Mouse (Mus musculus): ENCODE data around the gene Tmem82. TPM values are rescaled to one million over a fixed set of nuclear protein-coding genes. Genes with fewer than 3 reads are reported as not detected.

The Tmem82 gene
- polyA plus RNA-seq (2015; fragmentation: Nextera tagmentation; extraction: Ambion mirVana), result 4.8 and 5.6 TPM in 2 replicates

DNA sequence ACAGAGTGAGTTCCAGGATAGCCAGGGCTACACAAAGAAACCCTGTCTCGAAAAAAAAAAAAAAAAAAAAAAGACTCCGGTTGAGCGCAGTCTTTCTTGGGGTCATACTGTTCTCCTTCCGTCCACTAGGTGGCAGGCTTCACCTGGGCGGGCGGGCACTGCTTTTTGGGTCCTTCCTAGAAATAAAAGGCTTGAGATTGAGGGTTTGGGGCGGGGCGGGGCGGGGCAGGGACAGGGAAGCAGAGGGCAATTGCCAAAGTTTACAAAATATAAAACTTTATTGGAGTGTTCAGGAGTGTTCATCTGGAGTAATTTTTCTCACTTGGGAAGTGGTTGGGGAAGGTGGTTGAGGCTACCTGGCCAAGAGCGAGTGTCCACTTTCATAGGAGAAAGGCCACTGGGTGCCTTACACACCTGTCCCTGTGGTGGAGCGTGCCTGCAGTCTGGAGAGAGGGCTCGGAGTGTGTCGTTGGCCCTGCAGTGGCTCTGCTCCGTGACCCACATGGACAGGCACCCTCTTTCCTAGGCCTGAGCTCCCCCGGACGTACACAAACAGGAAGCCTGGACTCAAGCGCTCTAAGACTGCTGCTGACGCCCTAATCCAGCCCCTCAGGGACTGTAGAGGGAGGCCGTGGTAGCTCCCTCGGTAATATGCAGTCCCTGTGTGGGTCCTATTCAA, at the start of gene Tmem82:
Tmem82 (minus strand) TSS at position 69 of the 679 bp plus-strand sequence.

GRCm38 (mm10) chr4:141664799-141665198, 46.4 kb upstream of the Tmem82 start, which contains the start of gene Plekhm2:
Gene Plekhm2 (minus strand): TSS chr4:141664899.

DNA sequence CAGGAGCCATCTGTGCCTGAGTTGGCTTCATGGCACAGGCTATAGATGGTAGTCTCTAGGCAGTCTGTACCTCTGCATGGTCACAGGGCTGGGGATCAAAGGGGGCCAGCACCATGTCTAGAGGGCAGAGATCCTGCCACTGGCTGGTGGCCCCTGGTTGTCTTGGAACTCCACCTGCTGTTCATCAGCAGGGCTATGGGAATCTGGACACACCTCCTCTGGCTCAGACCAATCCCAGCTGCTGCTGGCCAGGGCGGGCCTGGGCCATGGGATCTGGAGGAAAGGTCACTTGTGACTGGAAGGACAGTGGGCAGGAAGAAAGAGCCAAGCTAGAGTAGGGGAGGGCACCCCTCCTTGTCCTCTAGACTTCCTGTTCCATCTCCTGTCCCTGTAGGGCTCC, 5.2 kb upstream of the Tmem82 start, which contains the start of gene Slc25a34:
Slc25a34 (minus strand) TSS at position 156 of the 400 bp plus-strand sequence.

GRCm38 (mm10) chr4:141605861-141606260, 12.6 kb downstream of the Tmem82 start, which contains the start of gene Fblim1:
Gene Fblim1 (minus strand): TSS chr4:141606096.

Other genes starting within 250 kb of the Tmem82 start
- 0.69 and 1.3 TPM in 2 replicates for gene Clcnka, start 219.9 kb downstream of the Tmem82 start, polyA plus RNA-seq (2015; fragmentation: Nextera tagmentation; extraction: Ambion mirVana)
- 0.06 TPM in 1 of 2 replicates, not detected in the other for gene Clcnkb, start 202.6 kb downstream of the Tmem82 start, polyA plus RNA-seq (2015; fragmentation: Nextera tagmentation; extraction: Ambion mirVana)
- gene Hspb7, start 197.9 kb downstream of the Tmem82 start, polyA plus RNA-seq (2015; fragmentation: Nextera tagmentation; extraction: Ambion mirVana), result 66.3 and 81.8 TPM in 2 replicates
- not detected in 2 replicates for gene Srarp, start 182.5 kb downstream of the Tmem82 start, polyA plus RNA-seq (2015; fragmentation: Nextera tagmentation; extraction: Ambion mirVana)
- 15.5 and 16.1 TPM in 2 replicates for gene Zbtb17, start 174.0 kb downstream of the Tmem82 start, polyA plus RNA-seq (2015; fragmentation: Nextera tagmentation; extraction: Ambion mirVana)
- 2.7 and 3.3 TPM in 2 replicates for gene Spen, start 80.0 kb downstream of the Tmem82 start, polyA plus RNA-seq (2015; fragmentation: Nextera tagmentation; extraction: Ambion mirVana)
- gene Fblim1, start 12.5 kb downstream of the Tmem82 start, polyA plus RNA-seq (2015; fragmentation: Nextera tagmentation; extraction: Ambion mirVana), result 7.2 and 9.5 TPM in 2 replicates
- 22.5 and 27.9 TPM in 2 replicates for gene Slc25a34, start 5.2 kb upstream of the Tmem82 start, polyA plus RNA-seq (2015; fragmentation: Nextera tagmentation; extraction: Ambion mirVana)
- gene Plekhm2, start 46.3 kb upstream of the Tmem82 start, polyA plus RNA-seq (2015; fragmentation: Nextera tagmentation; extraction: Ambion mirVana), result 4.0 and 4.2 TPM in 2 replicates
- gene Rsc1a1, start 67.0 kb upstream of the Tmem82 start, polyA plus RNA-seq (2015; fragmentation: Nextera tagmentation; extraction: Ambion mirVana), result 2.4 TPM in 1 of 2 replicates, not detected in the other
- gene Ddi2, start 104.8 kb upstream of the Tmem82 start, polyA plus RNA-seq (2015; fragmentation: Nextera tagmentation; extraction: Ambion mirVana), result 14.3 and 15.1 TPM in 2 replicates
- 0.63 and 0.83 TPM in 2 replicates for gene Agmat, start 128.0 kb upstream of the Tmem82 start, polyA plus RNA-seq (2015; fragmentation: Nextera tagmentation; extraction: Ambion mirVana)
- gene Dnajc16, start 172.3 kb upstream of the Tmem82 start, polyA plus RNA-seq (2015; fragmentation: Nextera tagmentation; extraction: Ambion mirVana), result 2.2 and 2.5 TPM in 2 replicates
- 6.4 and 6.7 TPM in 2 replicates for gene Casp9, start 175.0 kb upstream of the Tmem82 start, polyA plus RNA-seq (2015; fragmentation: Nextera tagmentation; extraction: Ambion mirVana)
- gene Cela2a, start 207.5 kb upstream of the Tmem82 start, polyA plus RNA-seq (2015; fragmentation: Nextera tagmentation; extraction: Ambion mirVana), result not detected in 2 replicates
- gene Ctrc, start 227.7 kb upstream of the Tmem82 start, polyA plus RNA-seq (2015; fragmentation: Nextera tagmentation; extraction: Ambion mirVana), result not detected in 2 replicates